Mouse (Mus musculus) thymus, postnatal 0 days (tissue): Measurements from ENCODE around the gene Rap2a. TPM values are rescaled to one million over a fixed set of nuclear protein-coding genes. Genes with fewer than 3 reads are reported as not detected.

Source experiments
- DNase-seq: peaks from one replicate; pipeline ENCODE4 v3.0.0-alpha.2; 2015; ENCODE audit warnings: low spot score
- polyA plus RNA-seq: library from polyadenylated mRNA; unstranded; fragments of >200 nt; fragmentation: Nextera tagmentation; extraction: Ambion mirVana; gene quantifications from 2 replicates; pipeline ENCODE4 v1.2.1, GENCODE M21; 2015

The Rap2a gene
- polyA plus RNA-seq, 1 experiment from 2014 or later = 5.6 TPM

- DNase-seq = no peak
Observed at GRCm38 (mm10) chr14:120539626-120540025, 61.4 kb downstream of the Rap2a start.

- DNase-seq = no peak
Observed at GRCm38 (mm10) chr14:120542445-120542844, 64.2 kb downstream of the Rap2a start.

- no peak for DNase-seq
Observed at GRCm38 (mm10) chr14:120542976-120543375, 64.7 kb downstream of the Rap2a start.

GRCm38 (mm10) chr14:120543846-120544245 is 65.6 kb downstream of the Rap2a start:
- DNase-seq = no peak

GRCm38 (mm10) chr14:120544495-120544894 is 66.3 kb downstream of the Rap2a start:
- DNase-seq = peak; percentile 26

- DNase-seq = no peak
Observed at GRCm38 (mm10) chr14:120544946-120545345, 66.7 kb downstream of the Rap2a start.

Other genes starting within 250 kb of the Rap2a start
- gene Mbnl2, start 202.8 kb upstream of the Rap2a start, polyA plus RNA-seq = 81.9 and 91.2 TPM in 2 replicates